Mouse (Mus musculus): Measurements from ENCODE around the gene Ube2j2. TPM values are rescaled to one million over a fixed set of nuclear protein-coding genes. Genes with fewer than 3 reads are reported as not detected.

Gene Ube2j2
- polyA plus RNA-seq, 2 experiments: 106 to 122 TPM

GRCm38 (mm10) chr4:156008369-156008768 lies 64.7 kb downstream of the Ube2j2 start:
- WGBS: 92% methylated on average over 4 of the region's 4 CpGs
- ATAC-seq (ENCODE audit: low FRiP score, low read depth): no peak
- H3K4me2 ChIP-seq (replicated peaks; ENCODE audit: low read depth, low read length, severe bottlenecking): no peak overlapping the region

More at GRCm38 (mm10) chr4:156008369-156008768, 64.7 kb downstream of the Ube2j2 start:
- no peak overlapping the region for H3K9ac ChIP-seq (ENCODE audit: low read depth, low read length, severe bottlenecking)
- no peak for DNase-seq (ENCODE audit: low spot score)
- H3K4me1 ChIP-seq (ENCODE audit: control insufficient read depth, insufficient read depth, low read length): no peaks in the 10 kb centered on the region
- no peaks in the 10 kb centered on the region for H3K9me3 ChIP-seq (ENCODE audit: control insufficient read depth, low read length)
- no peak for TF ChIP-seq POLR2A (IDR thresholded peaks at IDR 0.05; ENCODE audit: borderline replicate concordance, extremely low read depth, insufficient read depth, insufficient read length)
- H3K27ac ChIP-seq (replicated peaks; ENCODE audit: low read depth, low read length): no peak overlapping the region
- no peak overlapping the region for H3K4me3 ChIP-seq (replicated peaks; ENCODE audit: low read length)
- no peaks in the 10 kb centered on the region for H3K27me3 ChIP-seq (ENCODE audit: control insufficient read depth, insufficient read depth, low read length)
- H3K36me3 ChIP-seq (ENCODE audit: control insufficient read depth, insufficient read depth, low read length): peaks cover 91% of the 10 kb centered on the region

Small RNA genes lying within 50 kb of the gene (microRNA-seq; reads per million reads assigned to microRNA genes)
- gene Gm22991: not detected

Other genes starting within 250 kb of the Ube2j2 start
- gene Fndc10, start 249.5 kb upstream of the Ube2j2 start, polyA plus RNA-seq (2012; rRNA removed): 31.0 and 46.5 TPM in 2 replicates
- gene Fndc10, start 249.5 kb upstream of the Ube2j2 start, polyA plus RNA-seq (2014; fragmentation: Nextera tagmentation; extraction: Ambion mirVana): 8.1 and 9.4 TPM in 2 replicates
- gene Ssu72, start 239.0 kb upstream of the Ube2j2 start, polyA plus RNA-seq (2012; rRNA removed): 105 and 115 TPM in 2 replicates
- gene Ssu72, start 239.0 kb upstream of the Ube2j2 start, polyA plus RNA-seq (2014; fragmentation: Nextera tagmentation; extraction: Ambion mirVana): 131 and 135 TPM in 2 replicates
- gene Tmem240, start 209.0 kb upstream of the Ube2j2 start, polyA plus RNA-seq (2012; rRNA removed): 3.7 and 4.0 TPM in 2 replicates
- 0.88 and 1.1 TPM in 2 replicates for gene Tmem240, start 209.0 kb upstream of the Ube2j2 start, polyA plus RNA-seq (2014; fragmentation: Nextera tagmentation; extraction: Ambion mirVana)
- 117 and 135 TPM in 2 replicates for gene Atad3a, start 182.7 kb upstream of the Ube2j2 start, polyA plus RNA-seq (2012; rRNA removed)
- gene Atad3a, start 182.7 kb upstream of the Ube2j2 start, polyA plus RNA-seq (2014; fragmentation: Nextera tagmentation; extraction: Ambion mirVana): 84.8 and 85.2 TPM in 2 replicates
- 12.4 and 14.9 TPM in 2 replicates for gene Vwa1, start 169.1 kb upstream of the Ube2j2 start, polyA plus RNA-seq (2012; rRNA removed)
- 11.9 and 13.9 TPM in 2 replicates for gene Vwa1, start 169.1 kb upstream of the Ube2j2 start, polyA plus RNA-seq (2014; fragmentation: Nextera tagmentation; extraction: Ambion mirVana)
- gene Tmem88b, start 158.0 kb upstream of the Ube2j2 start, polyA plus RNA-seq (2012; rRNA removed): 2.0 and 2.6 TPM in 2 replicates
- gene Tmem88b, start 158.0 kb upstream of the Ube2j2 start, polyA plus RNA-seq (2014; fragmentation: Nextera tagmentation; extraction: Ambion mirVana): 0.48 and 0.67 TPM in 2 replicates
- gene Ankrd65, start 153.4 kb upstream of the Ube2j2 start, polyA plus RNA-seq (2012; rRNA removed): 0.23 TPM in 1 of 2 replicates, not detected in the other
- gene Ankrd65, start 153.4 kb upstream of the Ube2j2 start, polyA plus RNA-seq (2014; fragmentation: Nextera tagmentation; extraction: Ambion mirVana): not detected in 2 replicates
- gene Mrpl20, start 141.0 kb upstream of the Ube2j2 start, polyA plus RNA-seq (2012; rRNA removed): 72.2 and 97.5 TPM in 2 replicates
- gene Mrpl20, start 141.0 kb upstream of the Ube2j2 start, polyA plus RNA-seq (2014; fragmentation: Nextera tagmentation; extraction: Ambion mirVana): 199 and 215 TPM in 2 replicates
- 273 and 304 TPM in 2 replicates for gene Ccnl2, start 131.3 kb upstream of the Ube2j2 start, polyA plus RNA-seq (2012; rRNA removed)
- gene Ccnl2, start 131.3 kb upstream of the Ube2j2 start, polyA plus RNA-seq (2014; fragmentation: Nextera tagmentation; extraction: Ambion mirVana): 190 and 199 TPM in 2 replicates
- gene Aurkaip1, start 112.6 kb upstream of the Ube2j2 start, polyA plus RNA-seq (2012; rRNA removed): 112 and 114 TPM in 2 replicates
- gene Aurkaip1, start 112.6 kb upstream of the Ube2j2 start, polyA plus RNA-seq (2014; fragmentation: Nextera tagmentation; extraction: Ambion mirVana): 126 and 129 TPM in 2 replicates
- gene Mxra8, start 104.2 kb upstream of the Ube2j2 start, polyA plus RNA-seq (2012; rRNA removed): 218 and 302 TPM in 2 replicates
- gene Mxra8, start 104.2 kb upstream of the Ube2j2 start, polyA plus RNA-seq (2014; fragmentation: Nextera tagmentation; extraction: Ambion mirVana): 109 and 120 TPM in 2 replicates
- gene Dvl1, start 96.4 kb upstream of the Ube2j2 start, polyA plus RNA-seq (2012; rRNA removed): 92.9 and 131 TPM in 2 replicates
- gene Dvl1, start 96.4 kb upstream of the Ube2j2 start, polyA plus RNA-seq (2014; fragmentation: Nextera tagmentation; extraction: Ambion mirVana): 17.4 and 18.8 TPM in 2 replicates
- 0.31 and 0.51 TPM in 2 replicates for gene Tas1r3, start 80.5 kb upstream of the Ube2j2 start, polyA plus RNA-seq (2012; rRNA removed)
- 0.32 and 0.37 TPM in 2 replicates for gene Tas1r3, start 80.5 kb upstream of the Ube2j2 start, polyA plus RNA-seq (2014; fragmentation: Nextera tagmentation; extraction: Ambion mirVana)
- 15.0 and 20.5 TPM in 2 replicates for gene Cptp, start 74.4 kb upstream of the Ube2j2 start, polyA plus RNA-seq (2012; rRNA removed)
- 16.3 and 19.2 TPM in 2 replicates for gene Cptp, start 74.4 kb upstream of the Ube2j2 start, polyA plus RNA-seq (2014; fragmentation: Nextera tagmentation; extraction: Ambion mirVana)
- gene Ints11, start 74.3 kb upstream of the Ube2j2 start, polyA plus RNA-seq (2012; rRNA removed): 57.4 and 60.7 TPM in 2 replicates
- gene Ints11, start 74.3 kb upstream of the Ube2j2 start, polyA plus RNA-seq (2014; fragmentation: Nextera tagmentation; extraction: Ambion mirVana): 63.7 and 75.4 TPM in 2 replicates
- gene Pusl1, start 52.0 kb upstream of the Ube2j2 start, polyA plus RNA-seq (2012; rRNA removed): 95.7 and 125 TPM in 2 replicates
- 54.9 and 57.2 TPM in 2 replicates for gene Pusl1, start 52.0 kb upstream of the Ube2j2 start, polyA plus RNA-seq (2014; fragmentation: Nextera tagmentation; extraction: Ambion mirVana)
- gene Acap3, start 52.0 kb upstream of the Ube2j2 start, polyA plus RNA-seq (2012; rRNA removed): 33.8 and 41.6 TPM in 2 replicates
- gene Acap3, start 52.0 kb upstream of the Ube2j2 start, polyA plus RNA-seq (2014; fragmentation: Nextera tagmentation; extraction: Ambion mirVana): 19.8 and 22.6 TPM in 2 replicates
- gene C1qtnf12, start 18.5 kb downstream of the Ube2j2 start, polyA plus RNA-seq (2012; rRNA removed): 37.0 and 44.3 TPM in 2 replicates
- gene C1qtnf12, start 18.5 kb downstream of the Ube2j2 start, polyA plus RNA-seq (2014; fragmentation: Nextera tagmentation; extraction: Ambion mirVana): 52.3 and 56.6 TPM in 2 replicates
- 11.3 and 15.2 TPM in 2 replicates for gene B3galt6, start 48.8 kb downstream of the Ube2j2 start, polyA plus RNA-seq (2012; rRNA removed)
- gene B3galt6, start 48.8 kb downstream of the Ube2j2 start, polyA plus RNA-seq (2014; fragmentation: Nextera tagmentation; extraction: Ambion mirVana): 17.0 and 18.8 TPM in 2 replicates
- gene Sdf4, start 49.0 kb downstream of the Ube2j2 start, polyA plus RNA-seq (2012; rRNA removed): 52.4 and 74.5 TPM in 2 replicates
- gene Sdf4, start 49.0 kb downstream of the Ube2j2 start, polyA plus RNA-seq (2014; fragmentation: Nextera tagmentation; extraction: Ambion mirVana): 171 TPM in 2 replicates
- gene Tnfrsf4, start 70.0 kb downstream of the Ube2j2 start, polyA plus RNA-seq (2012; rRNA removed): 4.8 and 5.8 TPM in 2 replicates
- gene Tnfrsf4, start 70.0 kb downstream of the Ube2j2 start, polyA plus RNA-seq (2014; fragmentation: Nextera tagmentation; extraction: Ambion mirVana): 0.58 and 0.65 TPM in 2 replicates
- gene Tnfrsf18, start 82.3 kb downstream of the Ube2j2 start, polyA plus RNA-seq (2012; rRNA removed): 1.9 TPM in 2 replicates
- gene Tnfrsf18, start 82.3 kb downstream of the Ube2j2 start, polyA plus RNA-seq (2014; fragmentation: Nextera tagmentation; extraction: Ambion mirVana): 3.7 and 4.7 TPM in 2 replicates
- gene Ttll10, start 115.6 kb downstream of the Ube2j2 start, polyA plus RNA-seq (2012; rRNA removed): 4.0 and 4.2 TPM in 2 replicates
- gene Ttll10, start 115.6 kb downstream of the Ube2j2 start, polyA plus RNA-seq (2014; fragmentation: Nextera tagmentation; extraction: Ambion mirVana): 2.4 and 2.6 TPM in 2 replicates
- gene 9430015G10Rik, start 166.2 kb downstream of the Ube2j2 start, polyA plus RNA-seq (2012; rRNA removed): 74.5 and 92.4 TPM in 2 replicates
- gene 9430015G10Rik, start 166.2 kb downstream of the Ube2j2 start, polyA plus RNA-seq (2014; fragmentation: Nextera tagmentation; extraction: Ambion mirVana): 34.4 and 38.3 TPM in 2 replicates
- 1.5 and 2.0 TPM in 2 replicates for gene Rnf223, start 186.7 kb downstream of the Ube2j2 start, polyA plus RNA-seq (2012; rRNA removed)
- gene Rnf223, start 186.7 kb downstream of the Ube2j2 start, polyA plus RNA-seq (2014; fragmentation: Nextera tagmentation; extraction: Ambion mirVana): 0.61 and 0.65 TPM in 2 replicates